Mouse (Mus musculus) left cerebral cortex, adult 11 months (tissue): ENCODE measurements around the gene Zfp65.
"Not testable (repeated sequence)": the region's sequence is repeated elsewhere in the genome, so short reads cannot be mapped to it uniquely, and the experiment has no call there.

Experiments
- DNase-seq: peaks from one replicate; pipeline ENCODE4 v3.0.0; 2022; ENCODE audit warnings: low spot score

Zfp65 gene

GRCm38 (mm10) chr13:67728641-67729318 lies at the start of gene Zfp65:
Zfp65 (minus strand) TSS chr13:67729173.
- peak; percentile 61 for DNase-seq

GRCm38 (mm10) chr13:67763031-67763768 lies 34.2 kb upstream of the Zfp65 start:
- DNase-seq = no peak

GRCm38 (mm10) chr13:67759966-67760365 lies 31.0 kb upstream of the Zfp65 start:
- no peak for DNase-seq

GRCm38 (mm10) chr13:67755761-67756160 lies 26.8 kb upstream of the Zfp65 start:
- no peak for DNase-seq

GRCm38 (mm10) chr13:67754333-67755306 lies 25.6 kb upstream of the Zfp65 start, which contains the start of gene Zfp85:
Zfp85 (minus strand) TSS chr13:67755228.
- peak; percentile 40 for DNase-seq

- DNase-seq = no peak
Observed at GRCm38 (mm10) chr13:67743896-67744295, 14.9 kb upstream of the Zfp65 start.

GRCm38 (mm10) chr13:67742941-67743340 lies 14.0 kb upstream of the Zfp65 start:
- DNase-seq = no peak

GRCm38 (mm10) chr13:67734391-67734790 lies 5.4 kb upstream of the Zfp65 start:
- not testable (repeated sequence) for DNase-seq

- DNase-seq = peak; percentile 23
Observed at GRCm38 (mm10) chr13:67729441-67729840, 468 bp upstream of the Zfp65 start.

GRCm38 (mm10) chr13:67728106-67728505 lies 867 bp downstream of the Zfp65 start:
- no peak for DNase-seq

GRCm38 (mm10) chr13:67725331-67725730 lies 3.6 kb downstream of the Zfp65 start:
- not testable (repeated sequence) for DNase-seq

GRCm38 (mm10) chr13:67723848-67724479 lies 5.0 kb downstream of the Zfp65 start:
- DNase-seq = peak; percentile 90

GRCm38 (mm10) chr13:67686971-67687370 lies 42.0 kb downstream of the Zfp65 start, which contains the start of gene Zfp738:
Zfp738 (minus strand) TSS chr13:67687071.
- no peak for DNase-seq

- peak; percentile 1 for DNase-seq
Observed at GRCm38 (mm10) chr13:67683841-67684240, 45.1 kb downstream of the Zfp65 start.

- DNase-seq = peak; percentile 86
Observed at GRCm38 (mm10) chr13:67682959-67683735, 45.8 kb downstream of the Zfp65 start.

- DNase-seq = no peak
Observed at GRCm38 (mm10) chr13:67674902-67675301, 54.1 kb downstream of the Zfp65 start.
